Mouse (Mus musculus): ENCODE data around the gene Gja4. TPM values are rescaled to one million over a fixed set of nuclear protein-coding genes. Genes with fewer than 3 reads are reported as not detected.

Gene Gja4
- total RNA-seq, 2 experiments from 2014 or later = 3.4 to 5.2 TPM

- Histone ChIP-seq H3K27ac (peak overlapping the region; percentile 70), H3K4me3 (no peak overlapping the region)
- no peak for DNase-seq
- no peak for TF ChIP-seq CTCF (IDR thresholded peaks at IDR 0.05)
- intact Hi-C loops (cut with DNase I) = no loop called here
These were observed 52.2 kb downstream of the Gja4 start for GRCm38 (mm10) chr4:127261601-127262000.

Other genes with a start within 250 kb of the Gja4 start
- gene Zmym6, start 236.7 kb downstream of the Gja4 start, total RNA-seq (2021) = 1 to 10 TPM; 3.2 to 7.2 TPM
- 1 to 10 TPM in 1 of 2 experiments, under 1 TPM in 1; 0.87 to 1.4 TPM for gene Tmem35b, start 190.3 kb downstream of the Gja4 start, total RNA-seq (2021)
- gene Dlgap3, start 144.8 kb downstream of the Gja4 start, total RNA-seq (2021) = not detected
- gene Smim12, start 70.3 kb downstream of the Gja4 start, total RNA-seq (2021) = 10 to 100 TPM; 31.9 to 36.5 TPM
- gene Gjb3, start 16.8 kb upstream of the Gja4 start, total RNA-seq (2021) = not detected
- not detected for gene Gjb4, start 40.0 kb upstream of the Gja4 start, total RNA-seq (2021)
- gene Gjb5, start 44.1 kb upstream of the Gja4 start, total RNA-seq (2021) = not detected

Data from gastrocnemius, adult 2 months (tissue).